Mouse (Mus musculus): ENCODE results near the gene Myo10. TPM values are rescaled to one million over a fixed set of nuclear protein-coding genes. Genes with fewer than 3 reads are reported as not detected.
A peak's percentile ranks its signal among the peaks of the same experiment; 100 is the strongest.
"Not testable (repeated sequence)": the region's sequence is repeated elsewhere in the genome, so short reads cannot be mapped to it uniquely, and the experiment has no call there.

Gene Myo10
- polyA plus RNA-seq, 1 experiment from 2014 or later = 77.7 TPM

- Histone ChIP-seq H3K9me3 (no peaks in the 10 kb centered on the region), H3K9ac (replicated peaks) (no peak overlapping the region), H3K27me3 (no peaks in the 10 kb centered on the region), H3K4me2 (replicated peaks) (no peak overlapping the region), H3K36me3 (no peaks in the 10 kb centered on the region), H3K27ac (replicated peaks) (no peak overlapping the region), H3K4me3 (no peak overlapping the region), H3K4me1 (peaks cover 16% of the 10 kb centered on the region)
- no peak for ATAC-seq (ENCODE audit: low FRiP score, low read depth)
- 41% methylated on average over 11 of the region's 11 CpGs for WGBS
These were observed 93.7 kb downstream of the Myo10 start for GRCm38 (mm10) chr15:25715996-25716395.

DNA sequence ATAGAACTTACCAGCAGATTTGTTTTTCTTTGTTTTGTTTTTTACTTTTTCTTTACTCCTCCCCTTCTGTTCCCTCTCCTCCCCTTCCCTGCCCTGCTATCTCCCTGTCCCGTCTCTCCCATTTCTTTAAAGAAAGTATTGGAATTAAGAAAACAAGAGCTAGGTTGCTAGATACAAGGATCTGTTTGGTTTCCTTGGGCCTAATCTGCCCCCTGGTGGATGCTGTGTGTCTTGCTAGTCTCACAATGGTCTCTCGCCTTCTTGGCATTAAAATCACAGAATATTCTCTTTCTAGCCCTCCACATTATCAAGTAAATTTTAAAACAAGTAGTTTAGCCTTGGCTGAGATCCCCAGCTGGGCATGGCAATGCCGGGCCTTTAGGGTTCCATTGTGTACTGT is 94.7 kb downstream of the Myo10 start:
- H3K4me2 ChIP-seq (replicated peaks) = no peak overlapping the region
- no peak; the same call in 1 of the 2 replicates for ATAC-seq (ENCODE audit: low FRiP score, low read depth)
- H3K9ac ChIP-seq (replicated peaks) = no peak overlapping the region
- peaks cover 16% of the 10 kb centered on the region for H3K4me1 ChIP-seq
- no peak overlapping the region for H3K4me3 ChIP-seq
- no peaks in the 10 kb centered on the region for H3K27me3 ChIP-seq
- H3K27ac ChIP-seq (replicated peaks) = no peak overlapping the region
- 28% methylated on average over 3 of the region's 3 CpGs for WGBS
- H3K9me3 ChIP-seq = no peaks in the 10 kb centered on the region
- H3K36me3 ChIP-seq = peaks cover 2% of the 10 kb centered on the region; the same call in 1 of the 2 replicates

- H3K27me3 ChIP-seq; ATAC-seq (ENCODE audit: low FRiP score, low read depth); H3K27ac ChIP-seq (replicated peaks); H3K9me3 ChIP-seq; H3K4me2 ChIP-seq (replicated peaks); H3K4me3 ChIP-seq; H3K9ac ChIP-seq (replicated peaks): not testable (repeated sequence)
- 89% methylated on average over 4 of the region's 4 CpGs for WGBS
- peaks cover 16% of the 10 kb centered on the region for H3K4me1 ChIP-seq
- peaks cover 13% of the 10 kb centered on the region for H3K36me3 ChIP-seq
These were observed 95.8 kb downstream of the Myo10 start for GRCm38 (mm10) chr15:25718104-25718503.

- H3K4me2 ChIP-seq (replicated peaks) = no peak overlapping the region
- WGBS = 80% methylated on average over 8 of the region's 8 CpGs
- peaks cover 15% of the 10 kb centered on the region for H3K36me3 ChIP-seq
- no peaks in the 10 kb centered on the region for H3K9me3 ChIP-seq
- H3K27ac ChIP-seq (replicated peaks) = no peak overlapping the region
- peaks cover 12% of the 10 kb centered on the region for H3K4me1 ChIP-seq
- H3K27me3 ChIP-seq = no peaks in the 10 kb centered on the region
- ATAC-seq (ENCODE audit: low FRiP score, low read depth) = no peak
- no peak overlapping the region for H3K4me3 ChIP-seq
- no peak overlapping the region for H3K9ac ChIP-seq (replicated peaks)
These were observed 96.9 kb downstream of the Myo10 start for GRCm38 (mm10) chr15:25719270-25719669.

DNA sequence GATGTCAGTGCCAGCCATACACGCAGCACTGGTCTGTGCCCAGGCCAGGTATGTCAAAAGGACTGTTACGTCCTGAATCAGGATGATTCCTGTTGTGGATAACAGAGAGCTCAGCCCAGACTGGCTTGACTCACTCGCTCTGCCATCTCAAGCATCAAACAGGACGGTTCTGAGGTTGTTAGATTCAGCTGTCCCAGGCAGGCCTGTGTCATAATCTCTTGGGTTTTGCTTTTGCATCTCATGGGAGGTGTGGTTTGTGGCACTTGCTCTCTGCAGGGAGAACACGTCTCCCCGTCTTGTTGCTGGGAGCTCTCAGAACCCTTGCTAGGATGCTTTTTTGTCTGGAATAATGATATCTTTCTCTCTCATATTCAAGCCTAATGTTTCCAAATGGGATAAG is 97.9 kb downstream of the Myo10 start:
- H3K9ac ChIP-seq (replicated peaks) = no peak overlapping the region
- 89% methylated on average over 6 of the region's 6 CpGs for WGBS
- peaks cover 15% of the 10 kb centered on the region for H3K36me3 ChIP-seq
- peaks cover 12% of the 10 kb centered on the region for H3K4me1 ChIP-seq
- H3K27ac ChIP-seq (replicated peaks) = no peak overlapping the region
- H3K4me3 ChIP-seq = no peak overlapping the region
- ATAC-seq (ENCODE audit: low FRiP score, low read depth) = no peak
- no peaks in the 10 kb centered on the region for H3K27me3 ChIP-seq
- no peaks in the 10 kb centered on the region for H3K9me3 ChIP-seq
- no peak overlapping the region for H3K4me2 ChIP-seq (replicated peaks)

DNA sequence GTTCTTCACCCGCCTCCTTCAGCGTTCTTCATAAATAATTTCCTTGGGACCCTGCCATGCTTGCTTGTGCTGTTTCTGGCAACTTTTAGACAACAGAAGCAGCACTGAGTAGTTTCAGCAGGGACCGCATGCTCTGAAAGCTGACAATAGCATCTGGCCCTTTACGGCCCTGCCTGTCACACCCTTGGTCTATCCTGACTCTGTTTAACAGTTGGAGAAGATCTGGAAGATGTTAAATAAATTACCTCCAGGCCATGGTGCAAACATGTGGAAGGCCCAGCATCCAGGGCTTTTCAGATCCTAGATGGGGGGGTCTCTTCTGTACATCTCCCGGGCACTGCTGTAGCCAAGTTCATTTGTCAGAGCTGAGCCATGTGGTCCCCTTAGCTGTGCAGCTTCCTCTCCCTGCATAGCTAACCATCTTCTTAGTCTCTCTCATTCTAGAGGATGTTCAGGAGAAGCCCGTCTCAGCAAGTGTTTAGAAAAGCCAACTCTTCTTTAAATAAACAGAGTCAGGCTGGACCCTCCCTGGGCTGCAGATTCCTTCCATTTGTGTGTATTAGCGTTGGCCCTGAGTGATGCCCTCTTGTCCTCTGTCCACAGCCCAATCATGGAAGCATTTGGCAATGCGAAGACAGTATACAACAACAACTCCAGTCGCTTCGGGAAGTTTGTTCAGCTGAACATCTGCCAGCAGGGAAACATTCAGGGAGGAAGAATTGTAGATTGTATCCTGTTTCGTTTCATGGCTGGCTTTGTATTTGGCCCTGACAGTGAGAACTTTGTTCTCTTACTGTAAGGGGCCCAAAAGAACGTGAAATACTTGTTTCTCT is 101.2 kb downstream of the Myo10 start:
- H3K27me3 ChIP-seq = no peaks in the 10 kb centered on the region
- H3K27ac ChIP-seq (replicated peaks) = no peak overlapping the region
- H3K4me3 ChIP-seq = no peak overlapping the region
- no peaks in the 10 kb centered on the region for H3K9me3 ChIP-seq
- ATAC-seq (ENCODE audit: low FRiP score, low read depth) = no peak
- 80% methylated on average over 12 of the region's 12 CpGs for WGBS
- no peak overlapping the region for H3K9ac ChIP-seq (replicated peaks)
- H3K4me2 ChIP-seq (replicated peaks) = no peak overlapping the region
- peaks cover 15% of the 10 kb centered on the region for H3K36me3 ChIP-seq
- H3K4me1 ChIP-seq = no peaks in the 10 kb centered on the region

DNA sequence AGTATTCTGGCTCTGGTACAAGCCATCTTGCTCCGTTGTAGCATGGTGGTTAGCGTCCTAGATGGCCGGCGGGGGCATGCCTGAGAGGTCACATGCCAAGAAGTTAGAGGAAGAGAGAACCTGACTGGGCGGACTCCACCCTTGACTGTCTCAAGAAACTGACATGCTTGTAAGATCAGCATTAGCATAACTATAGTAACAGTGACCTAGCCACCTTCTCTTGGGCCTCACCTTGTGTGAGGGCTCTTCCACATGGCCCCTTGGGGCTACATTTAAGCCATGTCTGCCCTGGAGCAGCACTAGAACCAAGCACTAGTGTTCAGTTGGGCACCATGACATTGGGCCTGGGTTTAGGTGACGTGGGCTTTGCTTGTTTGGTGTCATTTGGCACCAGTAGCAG is 102.2 kb downstream of the Myo10 start:
- WGBS = 94% methylated on average over 6 of the region's 6 CpGs
- Histone ChIP-seq H3K4me2 (replicated peaks) (no peak overlapping the region), H3K27ac (replicated peaks) (no peak overlapping the region), H3K9me3 (no peaks in the 10 kb centered on the region), H3K27me3 (no peaks in the 10 kb centered on the region), H3K9ac (replicated peaks) (no peak overlapping the region), H3K36me3 (peaks cover 15% of the 10 kb centered on the region), H3K4me1 (no peaks in the 10 kb centered on the region), H3K4me3 (no peak overlapping the region)
- ATAC-seq (ENCODE audit: low FRiP score, low read depth) = no peak

- WGBS = 85% methylated on average over 5 of the region's 5 CpGs
- Histone ChIP-seq H3K36me3 (peaks cover 15% of the 10 kb centered on the region), H3K9me3 (no peaks in the 10 kb centered on the region), H3K4me3 (no peak overlapping the region), H3K4me1 (no peaks in the 10 kb centered on the region), H3K27ac (replicated peaks) (no peak overlapping the region), H3K9ac (replicated peaks) (no peak overlapping the region), H3K4me2 (replicated peaks) (no peak overlapping the region), H3K27me3 (no peaks in the 10 kb centered on the region)
- no peak for ATAC-seq (ENCODE audit: low FRiP score, low read depth)
These were observed 104.5 kb downstream of the Myo10 start for GRCm38 (mm10) chr15:25726814-25727213.

- Histone ChIP-seq H3K4me1 (no peaks in the 10 kb centered on the region), H3K4me3 (no peak overlapping the region), H3K36me3 (no peaks in the 10 kb centered on the region; the same call in 1 of the 2 replicates), H3K9ac (replicated peaks) (no peak overlapping the region), H3K9me3 (no peaks in the 10 kb centered on the region), H3K27me3 (no peaks in the 10 kb centered on the region), H3K27ac (replicated peaks) (no peak overlapping the region), H3K4me2 (replicated peaks) (no peak overlapping the region)
- ATAC-seq (ENCODE audit: low FRiP score, low read depth) = no peak
- WGBS = 54% methylated on average over 4 of the region's 4 CpGs
These were observed 106.2 kb downstream of the Myo10 start for GRCm38 (mm10) chr15:25728501-25728900.

DNA sequence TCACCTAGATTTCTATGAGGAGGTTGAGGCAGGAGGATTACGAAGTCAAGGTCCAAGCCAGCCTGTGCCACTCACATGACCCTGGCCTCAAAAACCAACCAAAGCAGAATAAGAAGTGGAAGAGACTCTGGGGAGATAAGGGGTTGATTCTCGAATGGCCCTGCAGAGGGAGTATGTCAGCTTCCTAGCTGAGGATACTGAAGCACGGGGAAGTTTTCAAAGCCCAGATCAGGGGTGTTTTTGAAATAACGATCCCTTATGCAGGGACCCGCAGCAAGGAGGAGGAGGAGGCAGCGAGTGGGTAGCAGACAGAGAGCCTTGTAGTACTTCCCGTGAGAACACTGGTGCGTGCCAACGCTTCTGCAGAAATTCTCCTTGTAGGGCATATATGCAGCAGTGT is 108.7 kb downstream of the Myo10 start:
- Histone ChIP-seq H3K27ac (replicated peaks) (no peak overlapping the region), H3K4me1 (no peaks in the 10 kb centered on the region), H3K9me3 (no peaks in the 10 kb centered on the region), H3K4me3 (no peak overlapping the region), H3K36me3 (peaks cover 2% of the 10 kb centered on the region), H3K4me2 (replicated peaks) (no peak overlapping the region), H3K27me3 (no peaks in the 10 kb centered on the region), H3K9ac (replicated peaks) (no peak overlapping the region)
- WGBS = 36% methylated on average over 9 of the region's 9 CpGs
- peak; percentile 32; the same call in 1 of the 2 replicates for ATAC-seq (ENCODE audit: low FRiP score, low read depth)

GRCm38 (mm10) chr15:25732758-25733428 is 110.6 kb downstream of the Myo10 start:
- no peak for ATAC-seq (ENCODE audit: low FRiP score, low read depth)

DNA sequence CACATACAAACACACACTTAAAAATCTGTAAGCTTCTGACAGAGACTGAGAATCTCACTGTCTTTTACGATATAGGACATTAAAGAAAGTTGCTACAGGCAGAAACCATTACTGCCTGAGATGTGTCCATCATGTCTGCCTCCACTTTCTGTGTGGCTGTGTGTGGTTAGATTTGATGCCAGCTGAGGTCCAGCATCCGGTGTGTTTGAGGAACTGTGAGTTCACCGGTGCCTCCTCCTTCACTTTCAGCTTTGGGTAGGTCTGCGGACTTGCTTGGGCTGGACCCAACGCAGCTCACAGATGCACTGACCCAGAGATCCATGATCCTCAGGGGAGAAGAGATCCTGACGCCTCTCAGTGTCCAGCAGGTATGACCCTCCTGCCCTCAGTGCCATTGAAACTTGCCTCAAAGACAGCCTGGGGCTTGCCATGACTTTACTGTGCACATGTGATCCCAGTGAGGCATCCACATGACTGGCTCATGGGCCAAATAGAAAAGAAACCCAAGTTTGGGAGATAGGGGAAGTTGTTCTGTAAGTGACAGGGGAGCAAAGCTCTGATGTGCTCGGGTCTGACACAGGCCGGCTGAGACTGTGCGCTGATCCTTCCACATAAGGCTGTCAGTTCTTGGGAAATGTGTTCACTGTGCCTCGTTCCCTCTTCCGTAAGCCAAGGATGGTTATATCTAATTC is 111.6 kb downstream of the Myo10 start:
- H3K9ac ChIP-seq (replicated peaks) = no peak overlapping the region
- 92% methylated on average over 11 of the region's 11 CpGs for WGBS
- no peaks in the 10 kb centered on the region for H3K4me1 ChIP-seq
- no peak overlapping the region for H3K4me2 ChIP-seq (replicated peaks)
- ATAC-seq (ENCODE audit: low FRiP score, low read depth) = no peak
- no peaks in the 10 kb centered on the region for H3K27me3 ChIP-seq
- H3K27ac ChIP-seq (replicated peaks) = no peak overlapping the region
- no peak overlapping the region for H3K4me3 ChIP-seq
- no peaks in the 10 kb centered on the region for H3K9me3 ChIP-seq
- peaks cover 29% of the 10 kb centered on the region for H3K36me3 ChIP-seq

More at GRCm38 (mm10) chr15:25732758-25733428, 110.6 kb downstream of the Myo10 start:
- Histone ChIP-seq H3K9ac (replicated peaks) (no peak overlapping the region), H3K4me1 (no peaks in the 10 kb centered on the region), H3K27me3 (no peaks in the 10 kb centered on the region), H3K9me3 (no peaks in the 10 kb centered on the region), H3K4me2 (replicated peaks) (no peak overlapping the region), H3K27ac (replicated peaks) (no peak overlapping the region), H3K4me3 (no peak overlapping the region), H3K36me3 (peaks cover 20% of the 10 kb centered on the region)
- 74% methylated on average over 8 of the region's 8 CpGs for WGBS
